Mouse (Mus musculus) ovary, postnatal 36 days (tissue): ENCODE data around the gene Tmem63a.
"Not testable (repeated sequence)": the region's sequence is repeated elsewhere in the genome, so short reads cannot be mapped to it uniquely, and the experiment has no call there.

ENCODE experiments used
- DNase-seq: peaks from one replicate; pipeline ENCODE4 v3.0.0; 2022; ENCODE audit warnings: low spot score, mixed read lengths

The Tmem63a gene

DNA sequence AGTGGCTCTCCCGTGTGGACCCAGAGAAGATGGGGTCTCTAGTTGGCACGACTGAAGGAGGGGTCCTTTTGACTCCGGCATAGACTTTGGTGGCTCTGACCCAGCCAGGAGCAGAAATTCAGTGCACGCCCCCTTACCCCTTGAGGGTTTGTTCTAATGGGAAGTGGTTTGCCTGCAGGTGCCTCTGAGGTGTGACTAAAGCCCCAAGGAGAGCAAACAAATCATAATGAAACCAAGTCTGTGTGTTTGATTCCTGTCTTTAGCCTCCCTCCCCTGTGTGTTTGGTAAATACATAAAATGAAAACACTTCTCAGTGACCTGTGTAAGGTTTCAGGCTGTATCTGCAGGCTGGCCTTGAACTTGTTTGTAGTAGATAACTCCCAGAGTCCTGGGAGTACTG, 15.9 kb upstream of the Tmem63a start:
- no peak for DNase-seq

GRCm38 (mm10) chr1:180929599-180929998, 12.5 kb upstream of the Tmem63a start:
- no peak for DNase-seq

GRCm38 (mm10) chr1:180931106-180931505, 11.0 kb upstream of the Tmem63a start:
- DNase-seq, result no peak

GRCm38 (mm10) chr1:180933659-180934058, 8.5 kb upstream of the Tmem63a start:
- no peak for DNase-seq

- no peak for DNase-seq
Observed at GRCm38 (mm10) chr1:180934467-180935419, 7.4 kb upstream of the Tmem63a start, which contains the start of gene Lefty1. Lefty1 (plus strand) TSS chr1:180935022.

- DNase-seq, result peak; percentile 34
Observed at GRCm38 (mm10) chr1:180936610-180937398, 5.3 kb upstream of the Tmem63a start.

- DNase-seq, result not testable (repeated sequence)
Observed at GRCm38 (mm10) chr1:180937631-180938030, 4.5 kb upstream of the Tmem63a start.

GRCm38 (mm10) chr1:180938781-180939180, 3.4 kb upstream of the Tmem63a start:
- DNase-seq, result not testable (repeated sequence)

GRCm38 (mm10) chr1:180940776-180941460, 1.2 kb upstream of the Tmem63a start:
- DNase-seq, result no peak

- DNase-seq, result no peak
Observed at GRCm38 (mm10) chr1:180941726-180942125, 418 bp upstream of the Tmem63a start.

- DNase-seq, result no peak
Observed at GRCm38 (mm10) chr1:180943032-180943644, 994 bp downstream of the Tmem63a start.

- no peak for DNase-seq
Observed at GRCm38 (mm10) chr1:180943896-180944295, 1.8 kb downstream of the Tmem63a start.

GRCm38 (mm10) chr1:180944553-180944952, 2.4 kb downstream of the Tmem63a start:
- DNase-seq, result no peak

- peak; percentile 46 for DNase-seq
Observed at GRCm38 (mm10) chr1:180945001-180945980, 3.1 kb downstream of the Tmem63a start.

- DNase-seq, result peak; percentile 52
Observed at GRCm38 (mm10) chr1:180946448-180946847, 4.3 kb downstream of the Tmem63a start.

- no peak for DNase-seq
Observed at GRCm38 (mm10) chr1:180952085-180952746, 10.1 kb downstream of the Tmem63a start.

- no peak for DNase-seq
Observed at GRCm38 (mm10) chr1:180952808-180953207, 10.7 kb downstream of the Tmem63a start.

DNA sequence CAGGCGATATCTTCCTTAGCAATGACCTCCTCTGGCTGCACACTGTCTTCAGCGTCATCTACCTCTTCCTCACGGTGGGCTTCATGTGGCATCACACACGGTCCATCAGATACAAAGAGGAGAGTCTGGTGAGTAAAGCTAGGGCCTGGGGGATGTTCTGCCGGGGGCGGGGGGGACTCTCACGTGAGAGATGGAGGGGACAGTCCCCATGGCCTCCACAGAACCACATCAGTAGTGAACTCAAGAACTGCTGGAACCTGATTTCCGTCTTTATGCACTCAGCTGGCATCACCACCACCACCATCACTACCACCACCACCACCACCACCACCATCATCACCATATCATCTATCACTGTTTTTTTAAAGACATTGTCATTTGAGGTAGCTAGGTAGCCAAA, 14.3 kb downstream of the Tmem63a start:
- no peak for DNase-seq

DNA sequence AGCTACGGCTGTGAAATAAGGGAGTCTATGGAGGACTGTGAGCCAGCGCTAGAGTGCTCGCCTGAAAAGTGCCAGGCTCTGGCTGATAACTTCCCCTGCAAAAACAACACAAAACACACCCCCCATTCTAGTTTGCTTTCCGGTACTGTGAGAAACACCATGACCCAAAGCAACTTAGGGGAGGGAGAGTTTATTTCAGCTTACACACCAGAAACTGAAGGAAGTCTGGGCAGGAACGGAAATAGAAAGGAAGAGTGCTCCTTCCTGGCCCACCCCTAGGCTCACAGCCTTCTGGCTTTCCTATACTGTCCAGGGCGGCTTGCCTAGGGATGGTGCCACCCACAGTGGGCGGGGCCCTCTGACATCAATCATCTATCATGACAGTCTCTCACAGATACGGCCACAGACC, 14.8 kb downstream of the Tmem63a start:
- no peak for DNase-seq

GRCm38 (mm10) chr1:180957989-180958388, 15.8 kb downstream of the Tmem63a start:
- no peak for DNase-seq
